Mouse (Mus musculus): ENCODE measurements around the gene Mblac1.
"Not testable (repeated sequence)": the region's sequence is repeated elsewhere in the genome, so short reads cannot be mapped to it uniquely, and the experiment has no call there.

The Mblac1 gene

DNA sequence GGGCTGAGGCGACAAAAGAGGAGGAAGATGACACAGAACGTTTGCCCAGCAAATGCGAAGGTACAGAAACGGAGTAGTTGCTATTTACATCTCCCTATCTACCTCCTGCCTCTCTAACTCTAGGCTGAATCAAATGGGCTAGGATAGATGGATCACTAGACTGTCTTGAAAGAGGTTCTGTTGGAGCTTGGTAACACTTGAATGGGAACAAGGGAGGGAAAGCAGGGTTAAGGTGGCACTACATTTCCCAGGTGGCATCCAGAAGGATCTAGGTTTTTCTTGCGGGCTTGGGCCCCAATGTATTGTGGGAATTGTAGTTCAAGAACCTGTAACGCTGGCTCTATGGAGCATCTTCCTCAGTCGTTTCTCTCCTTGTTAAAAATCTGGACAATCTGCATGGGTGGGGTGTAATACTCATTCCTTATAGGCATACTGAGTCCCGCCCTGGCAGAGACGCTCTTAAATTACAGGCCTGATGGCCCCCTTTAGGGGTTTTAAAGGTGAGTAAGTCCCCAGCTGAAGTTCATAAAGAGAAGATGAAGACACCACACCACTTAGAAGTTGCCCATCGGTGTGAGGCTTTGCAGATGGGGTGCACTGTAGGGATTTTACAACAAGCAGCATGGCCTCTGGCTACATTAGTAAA is 6.3 kb upstream of the Mblac1 start:
- Histone ChIP-seq H3K27me3 (ENCODE audit: control insufficient read depth, insufficient read depth, low read length, poor library complexity, severe bottlenecking) (no peaks in the 10 kb centered on the region), H3K36me3 (ENCODE audit: control insufficient read depth, insufficient read depth, low read length, poor library complexity, severe bottlenecking) (no peaks in the 10 kb centered on the region; the same call in 1 of the 2 replicates)
- DNase-seq (ENCODE audit: low read depth, low spot score) = peak; percentile 87

DNA sequence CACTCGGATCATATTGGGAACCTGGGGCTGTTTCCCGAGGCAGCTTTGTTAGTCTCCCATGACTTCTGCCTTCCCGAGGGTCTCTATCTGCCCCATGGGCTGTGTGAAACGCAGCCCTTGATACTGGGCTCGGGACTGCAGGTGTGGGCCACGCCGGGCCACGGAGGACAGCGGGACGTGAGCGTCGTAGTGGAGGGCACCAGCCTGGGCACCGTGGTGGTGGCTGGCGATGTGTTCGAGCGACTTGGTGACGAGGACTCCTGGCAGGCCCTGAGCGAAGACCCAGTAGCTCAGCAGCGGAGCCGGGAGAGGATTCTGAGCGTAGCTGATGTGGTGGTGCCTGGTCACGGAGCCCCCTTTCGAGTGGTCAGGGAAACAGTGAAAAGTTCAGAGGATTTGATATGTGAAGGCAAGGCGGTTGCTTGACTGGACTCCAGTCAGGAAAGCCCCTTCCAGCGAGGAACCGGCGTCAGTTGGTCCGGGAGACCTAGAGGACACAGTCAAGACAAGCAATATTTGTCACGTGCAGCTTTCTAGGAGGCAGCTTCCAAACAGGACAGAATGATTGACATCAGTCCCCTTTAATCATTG is 736 bp downstream of the Mblac1 start:
- Histone ChIP-seq H3K36me3 (ENCODE audit: control insufficient read depth, insufficient read depth, low read length, poor library complexity, severe bottlenecking) (no peaks in the 10 kb centered on the region), H3K27me3 (ENCODE audit: control insufficient read depth, insufficient read depth, low read length, poor library complexity, severe bottlenecking) (no peaks in the 10 kb centered on the region)
- DNase-seq (ENCODE audit: low read depth, low spot score) = peak; percentile 27

DNA sequence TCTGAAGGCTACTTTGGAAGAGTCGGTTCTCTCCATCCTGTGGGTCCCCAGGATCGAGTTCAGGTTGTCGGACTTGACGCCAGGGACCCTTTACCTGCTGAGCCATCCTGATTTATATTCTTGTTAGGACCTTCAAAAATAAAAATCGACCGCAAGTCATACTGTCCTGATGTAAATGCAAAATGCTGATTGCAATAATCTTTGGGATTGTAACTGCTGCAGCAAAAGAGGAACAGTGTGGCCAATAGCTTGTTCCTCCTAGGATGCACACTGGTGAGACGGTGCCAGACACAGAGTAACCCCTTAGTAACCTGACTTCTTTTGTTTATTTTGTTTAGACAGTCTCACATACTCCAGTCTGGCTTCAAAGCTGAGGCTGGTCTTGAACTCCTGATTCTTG is 1.3 kb downstream of the Mblac1 start:
- no peak for DNase-seq (ENCODE audit: low read depth, low spot score)
- Histone ChIP-seq H3K36me3 (ENCODE audit: control insufficient read depth, insufficient read depth, low read length, poor library complexity, severe bottlenecking) (no peaks in the 10 kb centered on the region), H3K27me3 (ENCODE audit: control insufficient read depth, insufficient read depth, low read length, poor library complexity, severe bottlenecking) (no peaks in the 10 kb centered on the region)

DNA sequence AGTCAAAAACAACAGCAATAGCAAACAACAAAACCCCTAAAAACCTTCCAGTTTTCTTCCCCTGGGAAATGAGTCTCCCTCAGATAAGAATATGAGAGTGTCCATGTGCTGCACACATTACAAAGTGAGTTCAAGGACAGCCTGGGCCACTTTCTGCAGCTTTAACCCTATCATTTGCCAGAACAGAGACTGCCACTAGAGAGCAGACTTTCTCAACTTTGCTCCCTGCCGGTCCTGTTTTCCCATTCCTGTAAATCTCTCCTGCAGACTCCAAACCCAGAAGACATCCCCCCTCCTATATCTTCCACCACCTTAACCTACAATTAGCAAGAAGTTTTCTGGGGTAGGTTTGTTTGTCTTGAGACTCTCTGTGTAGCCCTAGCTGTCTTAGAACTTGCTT is 5.5 kb downstream of the Mblac1 start:
- no peaks in the 10 kb centered on the region for H3K36me3 ChIP-seq (ENCODE audit: control insufficient read depth, insufficient read depth, low read length, poor library complexity, severe bottlenecking)
- DNase-seq (ENCODE audit: low read depth, low spot score) = no peak
- H3K27me3 ChIP-seq (ENCODE audit: control insufficient read depth, insufficient read depth, low read length, poor library complexity, severe bottlenecking) = no peaks in the 10 kb centered on the region

DNA sequence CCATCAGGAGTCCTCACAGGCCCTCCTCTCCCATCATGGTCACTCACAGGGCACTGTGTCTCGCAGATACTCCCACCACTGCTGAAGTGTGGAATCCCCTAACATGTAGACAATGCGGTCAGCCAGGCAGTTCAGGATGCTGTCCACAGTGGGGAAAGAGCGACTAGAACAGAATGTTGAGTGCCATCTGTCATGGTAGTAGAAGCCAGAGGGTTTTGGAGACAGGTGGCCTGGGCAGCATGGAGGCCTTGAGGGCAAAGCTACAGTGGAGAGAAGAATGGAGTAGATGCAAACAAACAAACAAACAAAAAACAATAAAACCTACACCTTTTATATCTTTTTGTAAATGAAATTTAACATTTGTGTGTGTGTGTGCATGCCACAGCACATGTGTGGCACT is 8.0 kb downstream of the Mblac1 start:
- no peak for DNase-seq (ENCODE audit: low read depth, low spot score)
- Histone ChIP-seq H3K27me3 (ENCODE audit: control insufficient read depth, insufficient read depth, low read length, poor library complexity, severe bottlenecking) (no peaks in the 10 kb centered on the region), H3K36me3 (ENCODE audit: control insufficient read depth, insufficient read depth, low read length, poor library complexity, severe bottlenecking) (no peaks in the 10 kb centered on the region)

DNA sequence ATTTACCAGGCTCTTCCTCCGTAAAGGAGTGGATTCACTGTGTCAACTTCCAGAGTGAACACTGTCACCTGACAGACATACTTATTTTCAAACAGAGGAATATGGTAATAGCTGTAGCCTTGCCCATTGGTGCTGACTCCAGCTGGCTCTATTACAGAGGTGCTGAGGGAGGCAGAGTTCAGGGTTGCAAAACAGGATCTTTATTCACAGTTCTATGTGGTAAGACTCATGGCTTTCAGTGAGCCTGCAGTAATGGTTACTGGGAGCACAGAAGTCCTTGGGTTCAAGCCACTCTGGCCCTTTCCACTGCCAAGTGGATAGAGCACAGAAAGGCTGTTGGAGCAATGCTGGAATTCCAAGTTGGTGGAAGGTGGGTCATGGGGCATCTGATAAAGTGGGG is 13.1 kb downstream of the Mblac1 start:
- H3K27me3 ChIP-seq (ENCODE audit: control insufficient read depth, insufficient read depth, low read length, poor library complexity, severe bottlenecking) = no peaks in the 10 kb centered on the region
- H3K36me3 ChIP-seq (ENCODE audit: control insufficient read depth, insufficient read depth, low read length, poor library complexity, severe bottlenecking) = no peaks in the 10 kb centered on the region
- no peak for DNase-seq (ENCODE audit: low read depth, low spot score)

DNA sequence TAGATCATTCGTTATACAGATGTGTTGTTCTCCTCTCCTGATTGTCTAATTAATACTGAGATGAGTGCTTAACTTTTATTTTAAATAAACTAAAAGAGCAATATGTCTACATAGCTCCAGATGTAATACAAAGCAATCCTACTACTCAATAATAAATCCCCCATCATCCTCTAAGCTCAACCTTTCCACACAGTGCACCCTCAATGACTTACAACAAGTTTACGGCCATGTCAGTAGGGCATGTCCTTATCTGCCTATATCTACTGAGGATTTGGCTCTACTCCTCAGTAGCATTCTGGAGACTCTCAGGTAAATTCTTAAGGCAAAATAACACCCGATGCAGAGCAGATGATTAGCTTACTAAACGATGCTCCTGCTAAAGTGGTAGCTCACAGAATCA is 13.8 kb downstream of the Mblac1 start:
- DNase-seq (ENCODE audit: low read depth, low spot score) = no peak
- Histone ChIP-seq H3K27me3 (ENCODE audit: control insufficient read depth, insufficient read depth, low read length, poor library complexity, severe bottlenecking) (no peaks in the 10 kb centered on the region), H3K36me3 (ENCODE audit: control insufficient read depth, insufficient read depth, low read length, poor library complexity, severe bottlenecking) (no peaks in the 10 kb centered on the region)

DNA sequence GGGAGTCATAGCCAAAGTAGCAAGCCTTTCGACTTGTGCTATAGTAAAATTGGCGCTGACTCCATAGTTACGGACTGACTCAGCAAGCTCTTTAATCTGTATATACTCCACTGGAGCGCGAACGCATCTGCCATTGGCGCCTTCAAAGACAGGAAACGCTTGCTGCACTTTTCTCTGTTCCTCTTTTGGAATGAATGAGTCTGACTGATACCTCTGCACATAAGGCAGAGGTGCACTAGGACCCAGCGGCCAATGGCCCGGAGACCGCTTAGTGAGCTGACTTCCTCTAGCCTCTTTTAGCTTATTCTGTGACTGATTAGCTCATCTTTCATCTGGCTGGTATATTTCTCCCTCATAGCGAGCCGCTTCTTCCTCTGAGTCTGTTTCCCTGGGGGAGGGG is 22.5 kb downstream of the Mblac1 start:
- DNase-seq (ENCODE audit: low read depth, low spot score) = peak; percentile 26
- H3K36me3 ChIP-seq (ENCODE audit: control insufficient read depth, insufficient read depth, low read length, poor library complexity, severe bottlenecking); H3K27me3 ChIP-seq (ENCODE audit: control insufficient read depth, insufficient read depth, low read length, poor library complexity, severe bottlenecking): not testable (repeated sequence)

DNA sequence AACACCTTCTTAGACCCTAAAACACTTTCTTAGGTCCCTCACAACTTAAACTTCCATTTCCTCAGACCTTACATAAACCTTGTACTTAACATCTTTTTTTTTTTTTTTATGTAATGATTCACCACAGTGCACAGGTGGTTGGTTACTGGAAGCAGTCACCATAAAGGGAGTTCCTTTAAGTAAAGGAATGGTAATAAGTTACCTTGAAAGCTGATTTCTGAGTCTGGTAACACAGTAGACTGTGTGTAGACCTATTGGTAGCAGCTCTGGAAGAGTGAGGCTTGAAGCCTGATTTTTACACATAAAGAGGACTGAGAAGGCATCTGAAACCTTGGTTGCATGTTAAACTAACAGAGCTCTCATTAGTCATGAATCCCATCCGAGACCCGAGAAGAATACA is 25.8 kb downstream of the Mblac1 start:
- DNase-seq (ENCODE audit: low read depth, low spot score) = no peak
- H3K36me3 ChIP-seq (ENCODE audit: control insufficient read depth, insufficient read depth, low read length, poor library complexity, severe bottlenecking) = no peaks in the 10 kb centered on the region
- H3K27me3 ChIP-seq (ENCODE audit: control insufficient read depth, insufficient read depth, low read length, poor library complexity, severe bottlenecking) = no peaks in the 10 kb centered on the region

DNA sequence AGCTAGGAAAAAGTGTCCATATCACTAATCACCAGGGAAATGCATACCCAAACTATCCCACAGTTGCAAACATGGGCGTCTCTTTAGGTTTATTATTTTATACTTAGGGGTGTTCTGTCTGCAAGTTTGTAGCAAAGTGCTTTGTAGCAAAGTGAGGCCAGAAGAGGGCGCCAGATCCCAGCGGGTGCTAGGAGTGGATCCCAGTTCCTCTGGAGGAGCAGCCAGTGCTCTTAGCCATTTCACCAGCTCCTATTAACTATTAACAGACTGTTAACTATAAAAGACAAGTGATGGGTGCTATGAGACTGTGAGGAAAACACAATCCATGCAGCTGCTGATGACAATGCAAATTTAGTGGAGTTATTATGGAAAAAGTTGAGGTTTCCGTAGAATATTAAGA is 28.0 kb downstream of the Mblac1 start:
- Histone ChIP-seq H3K36me3 (ENCODE audit: control insufficient read depth, insufficient read depth, low read length, poor library complexity, severe bottlenecking) (no peaks in the 10 kb centered on the region), H3K27me3 (ENCODE audit: control insufficient read depth, insufficient read depth, low read length, poor library complexity, severe bottlenecking) (no peaks in the 10 kb centered on the region)
- peak; percentile 84 for DNase-seq (ENCODE audit: low read depth, low spot score)

DNA sequence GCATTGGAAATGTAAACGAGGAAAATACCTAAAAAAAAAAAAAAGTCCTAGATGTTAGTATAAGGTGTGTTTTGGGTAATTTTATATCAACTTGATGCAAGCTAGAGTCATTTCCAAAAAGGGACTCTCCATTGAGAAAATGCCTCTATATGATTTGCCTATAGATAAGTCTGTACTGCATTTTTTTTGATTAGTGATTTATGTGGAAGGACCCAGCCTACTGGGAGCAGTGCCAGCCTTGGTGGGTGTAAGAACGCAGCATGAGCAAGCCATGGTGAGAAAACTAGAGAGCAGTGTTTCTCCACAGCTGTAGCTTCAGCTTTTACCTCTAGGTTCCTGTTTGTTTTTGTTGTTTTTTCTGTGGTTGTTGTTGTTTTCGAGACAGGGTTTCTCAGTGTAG is 29.2 kb downstream of the Mblac1 start:
- no peak for DNase-seq (ENCODE audit: low read depth, low spot score)
- Histone ChIP-seq H3K36me3 (ENCODE audit: control insufficient read depth, insufficient read depth, low read length, poor library complexity, severe bottlenecking) (no peaks in the 10 kb centered on the region), H3K27me3 (ENCODE audit: control insufficient read depth, insufficient read depth, low read length, poor library complexity, severe bottlenecking) (no peaks in the 10 kb centered on the region)

DNA sequence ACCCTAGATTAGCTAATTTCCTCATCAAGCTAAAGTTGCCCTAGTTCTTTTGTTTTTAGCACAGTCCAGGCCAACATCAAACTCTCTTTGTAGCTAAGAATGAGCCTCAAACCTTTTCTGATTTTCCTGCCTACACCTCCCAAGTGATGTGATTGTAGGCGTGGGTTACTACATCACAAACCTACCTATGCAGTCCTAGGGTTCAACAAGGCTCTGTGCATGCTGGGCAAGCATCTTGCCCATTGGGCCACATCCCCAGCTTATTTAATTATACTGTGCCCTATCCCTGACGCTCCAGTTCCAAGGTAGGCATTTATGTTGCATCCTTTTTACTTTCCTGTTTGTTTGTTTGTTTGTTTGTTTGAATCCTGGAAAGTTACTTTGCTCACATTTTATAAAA is 31.6 kb downstream of the Mblac1 start, which contains the start of gene Nxpe5:
TSS of gene Nxpe5 (plus strand) at position 199 of the 400 bp plus-strand sequence.
- no peak for DNase-seq (ENCODE audit: low read depth, low spot score)
- no peaks in the 10 kb centered on the region for H3K36me3 ChIP-seq (ENCODE audit: control insufficient read depth, insufficient read depth, low read length, poor library complexity, severe bottlenecking)

DNA sequence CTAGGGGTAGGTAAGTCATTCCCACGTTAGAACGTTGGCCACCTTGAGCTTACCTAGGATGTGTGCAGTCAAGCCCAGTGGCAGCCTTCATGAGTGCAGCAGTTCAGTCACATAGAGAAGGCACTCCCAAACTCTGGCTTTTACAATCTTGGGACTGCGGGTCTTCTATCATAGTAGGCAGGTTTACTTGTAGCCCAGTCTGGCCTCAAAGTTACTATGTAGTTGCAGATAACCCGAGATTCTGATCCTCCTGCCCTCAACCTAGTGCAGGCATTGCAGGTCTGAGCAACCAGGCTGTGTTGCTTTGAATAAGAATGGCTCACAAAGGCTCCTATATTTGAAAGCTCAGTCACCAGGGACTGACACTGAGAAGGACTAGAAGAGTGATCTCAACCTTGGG is 32.4 kb downstream of the Mblac1 start:
- no peak for DNase-seq (ENCODE audit: low read depth, low spot score)
- Histone ChIP-seq H3K36me3 (ENCODE audit: control insufficient read depth, insufficient read depth, low read length, poor library complexity, severe bottlenecking) (no peaks in the 10 kb centered on the region), H3K27me3 (ENCODE audit: control insufficient read depth, insufficient read depth, low read length, poor library complexity, severe bottlenecking) (no peaks in the 10 kb centered on the region)

More for the DNA sequence above, 31.6 kb downstream of the Mblac1 start, which contains the start of gene Nxpe5:
- H3K27me3 ChIP-seq (ENCODE audit: control insufficient read depth, insufficient read depth, low read length, poor library complexity, severe bottlenecking) = no peaks in the 10 kb centered on the region

DNA sequence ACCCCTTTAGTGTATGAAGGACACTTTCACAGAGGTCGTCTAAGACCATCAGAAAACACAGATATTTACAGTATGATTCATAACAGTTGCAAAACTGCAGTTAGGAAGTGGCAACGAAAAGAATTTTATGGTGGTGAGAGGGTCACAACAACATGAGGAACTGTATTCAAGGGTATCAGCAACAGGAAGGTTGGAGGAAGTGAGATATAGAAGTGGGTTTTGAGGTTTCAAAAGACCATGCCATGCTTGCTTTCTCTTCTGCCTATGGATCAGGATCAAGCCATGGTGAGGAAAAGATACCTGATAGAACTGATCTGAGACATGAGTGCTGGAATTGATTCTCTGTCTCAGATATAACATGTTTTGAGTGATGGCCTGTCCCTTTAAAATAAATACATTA is 33.3 kb downstream of the Mblac1 start:
- no peaks in the 10 kb centered on the region for H3K27me3 ChIP-seq (ENCODE audit: control insufficient read depth, insufficient read depth, low read length, poor library complexity, severe bottlenecking)
- peak; percentile 43 for DNase-seq (ENCODE audit: low read depth, low spot score)
- no peaks in the 10 kb centered on the region for H3K36me3 ChIP-seq (ENCODE audit: control insufficient read depth, insufficient read depth, low read length, poor library complexity, severe bottlenecking)

DNA sequence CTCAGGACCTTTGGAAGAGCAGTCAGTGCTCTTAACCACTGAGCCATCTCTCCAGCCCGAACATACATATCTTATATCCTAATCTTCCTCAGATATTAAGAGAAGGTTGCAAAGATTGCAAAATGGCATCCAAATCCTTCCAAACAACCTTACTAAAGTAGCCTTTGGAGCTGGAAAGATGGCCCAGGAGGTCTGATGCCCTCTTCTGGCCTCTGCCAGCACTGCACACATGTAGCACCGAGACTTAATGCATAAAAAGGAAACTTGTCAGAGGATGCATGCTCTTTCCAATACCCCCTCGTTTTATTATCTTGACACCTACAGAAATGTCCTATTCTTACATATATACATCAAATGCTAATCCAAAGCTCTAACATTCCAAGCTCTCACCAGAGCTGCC is 33.9 kb downstream of the Mblac1 start:
- DNase-seq (ENCODE audit: low read depth, low spot score) = peak; percentile 53
- H3K36me3 ChIP-seq (ENCODE audit: control insufficient read depth, insufficient read depth, low read length, poor library complexity, severe bottlenecking) = no peaks in the 10 kb centered on the region
- H3K27me3 ChIP-seq (ENCODE audit: control insufficient read depth, insufficient read depth, low read length, poor library complexity, severe bottlenecking) = no peaks in the 10 kb centered on the region

DNA sequence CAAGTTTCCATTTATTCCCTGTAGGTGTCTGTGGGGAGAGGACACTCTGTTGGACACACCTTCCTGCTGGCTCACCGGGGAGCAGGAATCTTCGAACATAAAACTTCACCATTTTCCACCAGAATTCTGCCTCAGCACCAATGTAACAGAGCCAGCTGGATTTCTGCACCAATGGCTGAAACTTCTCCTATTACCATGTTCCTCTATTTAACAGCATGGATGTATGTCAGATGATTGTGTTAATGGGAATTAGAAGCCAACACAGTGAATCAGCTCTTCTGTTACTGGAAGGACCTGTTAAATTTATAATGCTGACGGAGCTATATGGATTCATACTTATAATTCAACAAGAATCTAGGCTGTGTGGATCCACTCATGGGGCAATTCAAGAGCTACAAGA is 35.4 kb downstream of the Mblac1 start:
- H3K27me3 ChIP-seq (ENCODE audit: control insufficient read depth, insufficient read depth, low read length, poor library complexity, severe bottlenecking) = no peaks in the 10 kb centered on the region
- no peak for DNase-seq (ENCODE audit: low read depth, low spot score)

More for the DNA sequence above, 35.4 kb downstream of the Mblac1 start:
- no peaks in the 10 kb centered on the region for H3K36me3 ChIP-seq (ENCODE audit: control insufficient read depth, insufficient read depth, low read length, poor library complexity, severe bottlenecking)
